Mouse (Mus musculus) monocyte, adult 5-6 weeks (primary cell): Measurements from ENCODE around the gene Jakmip3. TPM values are rescaled to one million over a fixed set of nuclear protein-coding genes. Genes with fewer than 3 reads are reported as not detected.

ENCODE experiments used
- ATAC-seq: fragments of 153-309, 156-312 bp; replicated peaks from 2 replicates; pipeline ENCODE4 v1.8.0; 2017; ENCODE audit warnings: mild to moderate bottlenecking; ENCODE audit not compliant: low TSS enrichment, insufficient number of reproducible peaks, severe bottlenecking, poor library complexity, low FRiP score
- total RNA-seq: library from RNA; stranded (forward); fragments of 200-1000, 200-491, 200-594 nt; gene quantifications from 3 replicates; pipeline ENCODE4 v1.2.3, GENCODE M21; 2017

The Jakmip3 gene
- total RNA-seq, 1 experiment from 2014 or later, result not detected

DNA sequence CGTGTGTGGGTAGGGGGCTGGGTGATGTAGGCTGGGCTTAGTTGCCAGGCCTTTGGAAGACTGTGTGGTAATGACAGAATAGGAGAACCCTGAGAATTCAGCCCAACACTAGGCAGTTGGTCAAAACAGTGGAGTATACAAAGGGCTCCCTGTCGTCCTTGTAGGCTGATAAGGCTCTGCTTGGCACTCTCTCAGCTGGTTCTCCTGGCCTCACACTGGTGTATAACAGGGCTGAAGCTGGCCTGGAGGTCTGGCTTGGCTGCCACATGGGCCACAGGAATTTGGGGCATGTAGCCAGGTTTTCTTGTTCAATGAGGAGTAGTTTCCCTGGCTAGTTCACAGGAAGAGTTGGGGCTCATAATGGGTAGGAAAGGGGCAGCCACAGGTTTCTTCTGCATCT is 147.3 kb downstream of the Jakmip3 start:
- no peak for ATAC-seq

DNA sequence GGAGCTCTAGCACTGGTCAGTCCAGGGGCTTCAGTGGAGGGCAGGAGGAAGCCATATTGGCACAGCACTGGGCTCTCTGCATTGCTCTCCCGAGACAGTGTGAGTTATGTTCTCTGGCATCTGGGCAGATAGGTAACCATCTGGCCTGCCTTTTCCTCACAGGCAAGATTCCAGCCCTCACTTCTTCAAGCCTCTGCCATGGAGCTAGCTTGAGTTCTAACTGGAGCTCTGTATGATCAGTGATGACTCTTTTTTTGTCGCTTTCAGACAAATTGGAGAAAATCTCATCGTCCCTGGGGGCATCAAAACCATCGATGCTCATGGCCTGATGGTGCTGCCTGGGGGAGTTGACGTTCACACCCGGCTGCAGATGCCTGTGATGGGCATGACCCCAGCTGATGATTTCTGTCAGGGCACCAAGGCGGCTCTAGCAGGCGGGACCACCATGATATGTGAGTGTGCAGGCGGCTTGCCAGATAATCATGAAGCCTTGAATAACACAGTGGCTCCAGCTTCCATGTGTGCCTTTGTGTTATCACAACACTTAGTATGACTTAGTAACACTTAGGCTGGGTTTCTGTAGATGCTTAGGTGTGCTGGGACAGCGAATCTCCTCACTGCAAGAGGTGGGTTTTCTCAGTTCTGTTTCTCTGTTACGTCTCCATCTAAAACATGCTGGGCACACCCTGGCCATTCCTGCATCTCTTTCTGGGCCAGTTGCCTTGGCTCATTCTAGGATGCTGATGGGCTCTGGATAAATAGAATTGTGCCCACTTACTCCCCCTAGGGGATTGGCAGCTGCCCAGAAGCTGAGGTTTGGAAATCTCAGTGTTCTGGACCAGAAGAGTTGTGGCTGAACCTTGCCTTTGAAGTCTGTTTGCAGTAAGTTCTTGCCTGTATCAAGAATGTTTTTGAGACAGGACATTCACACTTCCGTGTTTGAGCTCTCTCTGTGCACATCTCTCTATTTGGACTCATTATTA is 149.7 kb downstream of the Jakmip3 start:
- ATAC-seq, result no peak

GRCm38 (mm10) chr7:139091681-139092080 is 151.2 kb downstream of the Jakmip3 start:
- ATAC-seq, result no peak

- ATAC-seq, result no peak
Observed at GRCm38 (mm10) chr7:139092676-139093075, 152.1 kb downstream of the Jakmip3 start.

- ATAC-seq, result no peak
Observed at GRCm38 (mm10) chr7:139093124-139093523, 152.6 kb downstream of the Jakmip3 start.

GRCm38 (mm10) chr7:139093781-139094180 is 153.3 kb downstream of the Jakmip3 start:
- ATAC-seq, result no peak

GRCm38 (mm10) chr7:139094761-139095160 is 154.2 kb downstream of the Jakmip3 start:
- ATAC-seq, result no peak

DNA sequence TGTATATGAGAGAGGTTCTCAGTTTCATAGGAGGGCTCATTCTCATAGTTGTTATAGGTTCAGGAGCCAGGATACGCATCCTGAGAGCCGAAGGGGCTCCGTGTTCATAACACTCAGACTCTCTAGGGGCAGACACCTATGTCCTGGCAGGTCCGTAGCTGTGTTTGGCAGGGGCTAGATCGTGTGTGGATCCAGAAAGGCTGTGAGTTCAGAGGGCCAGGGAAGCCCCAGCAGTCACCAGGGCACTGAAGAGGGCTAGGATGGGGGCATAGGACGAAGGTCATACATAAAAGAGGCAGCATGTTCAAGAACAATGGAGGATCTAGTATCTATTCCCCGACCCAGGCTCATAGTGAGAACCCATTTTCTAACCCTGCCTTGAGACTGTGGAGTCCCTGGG is 154.8 kb downstream of the Jakmip3 start:
- no peak for ATAC-seq

- no peak for ATAC-seq
Observed at GRCm38 (mm10) chr7:139096399-139096798, 155.9 kb downstream of the Jakmip3 start.

- ATAC-seq, result no peak
Observed at GRCm38 (mm10) chr7:139100531-139101095, 160.1 kb downstream of the Jakmip3 start.

- ATAC-seq, result no peak
Observed at GRCm38 (mm10) chr7:139101286-139101804, 160.8 kb downstream of the Jakmip3 start.

DNA sequence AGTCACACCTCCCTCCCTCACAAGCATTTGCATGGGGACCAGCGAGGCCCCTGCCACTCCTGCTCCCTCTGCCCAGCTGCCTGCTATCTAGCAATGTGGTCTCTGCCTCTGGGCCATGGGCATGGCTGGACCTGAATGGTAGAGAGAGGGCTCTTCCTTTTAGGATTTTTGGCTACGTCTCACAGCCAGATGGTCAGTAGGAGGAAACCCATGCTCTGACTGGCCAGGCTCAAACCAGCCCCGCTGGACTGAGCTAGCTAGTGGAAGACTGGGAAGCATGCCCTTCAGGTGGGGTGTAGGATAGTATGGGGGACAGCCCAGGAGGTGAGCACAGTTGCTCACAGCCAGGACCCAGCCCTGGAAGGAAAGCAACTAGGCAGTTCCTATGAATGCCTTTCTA is 161.3 kb downstream of the Jakmip3 start:
- ATAC-seq, result no peak

DNA sequence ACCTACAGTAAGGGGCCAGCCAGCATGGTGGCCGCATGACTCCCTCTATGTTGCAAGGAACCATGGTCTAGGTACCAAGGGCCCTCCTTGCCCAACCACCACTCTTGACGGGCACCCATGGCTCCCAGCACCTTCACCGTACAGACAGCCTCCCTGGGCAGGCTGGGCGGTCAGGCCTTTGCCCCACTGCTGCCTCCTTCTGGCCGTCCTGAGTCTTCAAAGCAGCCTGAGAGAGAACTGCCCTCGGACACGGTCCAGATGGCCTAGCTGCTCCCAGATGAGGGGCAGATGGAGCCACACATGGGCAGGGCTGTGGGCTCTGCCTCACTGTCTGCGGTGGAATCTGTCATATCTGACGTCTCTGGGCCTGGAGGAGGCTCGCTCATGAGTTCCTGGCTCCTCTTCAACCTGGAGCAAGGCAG is 163.4 kb downstream of the Jakmip3 start:
- no peak for ATAC-seq

DNA sequence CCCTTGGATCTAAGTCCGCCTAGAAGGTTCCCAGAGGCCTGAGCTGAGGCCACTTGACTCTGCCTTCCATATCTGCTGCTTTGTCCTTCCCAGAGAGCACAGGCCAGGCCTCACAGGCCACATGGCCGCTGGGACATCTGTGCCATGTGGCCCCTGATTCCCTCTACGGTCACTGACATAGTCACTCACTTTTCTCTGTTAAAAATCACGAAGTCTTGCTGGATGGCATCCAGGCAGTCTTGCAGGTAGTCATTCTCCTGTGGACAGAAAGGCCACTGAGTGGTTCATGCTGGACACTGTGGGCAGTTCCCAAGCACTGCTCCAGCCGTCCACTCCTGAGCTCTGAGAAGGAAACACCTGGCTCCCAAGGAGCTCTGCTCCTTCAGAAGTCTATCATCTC is 164.5 kb downstream of the Jakmip3 start:
- no peak for ATAC-seq

DNA sequence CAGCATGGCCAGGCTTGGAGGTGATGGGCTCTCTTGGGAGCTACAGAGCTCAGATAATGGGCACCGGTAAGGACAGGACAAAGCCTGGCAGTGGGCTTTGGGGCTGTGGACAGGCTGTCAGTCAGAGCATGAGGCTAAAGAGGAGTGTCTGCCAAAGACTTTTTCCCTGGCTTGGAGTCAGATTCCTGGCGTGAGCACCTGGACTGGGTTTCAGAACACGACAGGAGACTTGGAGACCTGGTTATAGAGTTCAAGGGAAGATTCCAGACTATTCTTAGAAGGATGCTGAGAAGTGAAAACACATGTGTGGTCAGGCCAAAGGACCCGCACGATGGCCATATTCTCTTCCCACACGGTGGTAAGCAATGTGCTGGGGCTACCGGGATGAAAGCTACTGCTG is 165.2 kb downstream of the Jakmip3 start:
- no peak for ATAC-seq

- no peak for ATAC-seq
Observed at GRCm38 (mm10) chr7:139107908-139108650, 167.5 kb downstream of the Jakmip3 start.

DNA sequence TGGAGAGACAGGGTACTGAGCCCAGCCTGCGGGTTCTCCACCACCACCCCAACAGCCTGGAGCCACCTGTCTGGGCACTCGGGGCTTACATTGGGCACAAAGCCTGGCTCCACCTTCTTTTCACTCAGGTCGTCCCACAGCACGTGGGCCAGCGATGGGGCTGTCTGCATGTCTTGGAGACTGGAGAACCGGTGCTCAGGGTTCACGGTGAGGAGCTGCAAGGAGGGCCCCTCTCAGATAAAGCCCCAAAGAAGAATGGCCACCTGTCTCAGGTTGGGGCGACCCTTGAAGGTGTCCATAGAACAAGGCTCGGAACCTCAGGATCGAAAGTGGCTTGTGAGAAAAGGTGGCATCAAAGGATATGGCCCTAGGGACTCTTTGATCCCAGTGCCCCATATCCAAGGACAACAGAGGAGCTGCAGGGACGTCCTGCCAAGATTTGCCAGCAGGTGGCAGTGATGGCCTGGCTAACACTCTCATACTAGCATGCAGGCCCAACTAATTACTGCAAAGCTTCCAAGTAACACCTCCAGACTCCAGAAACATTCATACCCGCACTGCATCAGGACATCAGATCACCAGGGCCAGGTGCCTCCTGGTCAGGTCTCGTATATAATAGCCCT is 178.7 kb downstream of the Jakmip3 start:
- no peak; the same call in 1 of the 2 replicates for ATAC-seq

DNA sequence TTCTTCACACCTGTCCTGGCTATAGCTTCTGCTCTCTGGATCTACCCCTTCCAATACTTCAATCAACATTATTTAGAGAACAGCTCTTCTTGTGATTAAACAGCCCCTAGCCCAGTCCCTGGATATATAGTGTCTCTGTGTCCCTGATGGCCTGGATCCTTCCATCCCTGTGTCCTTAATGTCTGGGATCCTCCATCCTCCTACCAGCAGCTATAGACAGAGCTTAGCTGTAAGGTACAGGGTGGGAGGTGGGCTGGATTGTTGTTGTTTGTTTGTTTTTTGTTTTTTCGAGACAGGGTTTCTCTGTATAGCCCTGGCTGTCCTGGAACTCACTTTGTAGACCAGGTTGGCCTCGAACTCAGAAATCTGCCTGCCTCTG is 179.2 kb downstream of the Jakmip3 start:
- ATAC-seq, result no peak

DNA sequence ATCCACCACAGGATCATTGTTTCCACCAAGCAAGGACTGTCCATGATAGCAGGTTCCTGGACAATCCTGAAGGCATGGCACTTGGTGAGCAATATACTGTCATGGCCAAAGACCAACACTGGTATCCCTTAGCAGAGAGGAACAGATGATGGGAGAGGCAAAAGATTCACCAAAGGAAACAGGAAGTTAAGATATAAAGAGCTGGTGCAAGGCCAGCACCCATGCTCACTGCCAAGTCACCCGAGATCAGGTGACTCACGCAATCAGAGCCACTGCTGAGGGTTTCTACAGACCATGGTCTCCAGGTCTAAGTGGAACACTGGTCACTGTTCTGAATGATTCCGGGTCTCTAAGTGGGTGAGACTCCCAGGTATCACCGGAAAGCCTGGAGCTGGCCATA is 185.4 kb downstream of the Jakmip3 start:
- no peak for ATAC-seq
